Mouse (Mus musculus) thymus, postnatal 0 days (tissue): ENCODE measurements at regions not wholly inside any gene's neighbourhood (a gene's known extent, or its start where the extent isn't known, plus 50 kb on each side); places are given as distances from the start of the nearest gene placed in this dataset.

Source experiments
- DNase-seq: peaks from one replicate; pipeline ENCODE4 v3.0.0-alpha.2; 2015; ENCODE audit warnings: low spot score

- no peak for DNase-seq
These were observed 110.3 kb upstream of the Tmc3 start for GRCm38 (mm10) chr7:83474471-83474870.

GRCm38 (mm10) chr7:83474986-83475385 lies 109.7 kb upstream of the Tmc3 start:
- DNase-seq = no peak

- no peak for DNase-seq
These were observed 109.1 kb upstream of the Tmc3 start for GRCm38 (mm10) chr7:83475438-83476160.

GRCm38 (mm10) chr7:83476161-83476495 lies 108.6 kb upstream of the Tmc3 start:
- DNase-seq = no peak

GRCm38 (mm10) chr7:83476861-83477260 lies 107.9 kb upstream of the Tmc3 start:
- DNase-seq = no peak

- no peak for DNase-seq
These were observed 107.0 kb upstream of the Tmc3 start for GRCm38 (mm10) chr7:83477661-83478121.

- no peak for DNase-seq
These were observed 103.1 kb upstream of the Tmc3 start for GRCm38 (mm10) chr7:83481655-83482054.

- no peak for DNase-seq
These were observed 102.5 kb upstream of the Tmc3 start for GRCm38 (mm10) chr7:83482254-83482653.

- DNase-seq = no peak
These were observed 101.9 kb upstream of the Tmc3 start for GRCm38 (mm10) chr7:83482671-83483304.

GRCm38 (mm10) chr7:83486156-83486750 lies 98.5 kb upstream of the Tmc3 start:
- no peak for DNase-seq

- DNase-seq = peak; percentile 4
These were observed 94.9 kb upstream of the Tmc3 start for GRCm38 (mm10) chr7:83489790-83490189.

GRCm38 (mm10) chr7:83504996-83505645 lies 79.6 kb upstream of the Tmc3 start:
- no peak for DNase-seq

- DNase-seq = no peak
These were observed 68.4 kb upstream of the Tmc3 start for GRCm38 (mm10) chr7:83516295-83516694.

- DNase-seq = no peak
These were observed 63.2 kb upstream of the Tmc3 start for GRCm38 (mm10) chr7:83521511-83521910.
